Mouse (Mus musculus) midbrain, embryonic 13.5 days (tissue): Measurements from ENCODE around the gene Kat2a. TPM values are rescaled to one million over a fixed set of nuclear protein-coding genes. Genes with fewer than 3 reads are reported as not detected.

Experiments used
- polyA plus RNA-seq: library from polyadenylated mRNA; unstranded; fragments of >200 nt; fragmentation: Nextera tagmentation; extraction: Ambion mirVana; gene quantifications from 2 replicates; pipeline ENCODE4 v1.2.1, GENCODE M21; 2015

Gene Kat2a
- polyA plus RNA-seq, 1 experiment from 2014 or later = 47.7 TPM

Other genes starting within 250 kb of the Kat2a start
- gene Klhl11, start 239.7 kb downstream of the Kat2a start, polyA plus RNA-seq = 12.9 and 13.1 TPM in 2 replicates
- gene Acly, start 184.5 kb downstream of the Kat2a start, polyA plus RNA-seq = 272 and 273 TPM in 2 replicates
- gene Ttc25, start 166.9 kb downstream of the Kat2a start, polyA plus RNA-seq = 2.8 and 3.0 TPM in 2 replicates
- 21.5 and 23.6 TPM in 2 replicates for gene Cnp, start 137.6 kb downstream of the Kat2a start, polyA plus RNA-seq
- 118 and 122 TPM in 2 replicates for gene Nkiras2, start 93.2 kb downstream of the Kat2a start, polyA plus RNA-seq
- gene Dnajc7, start 92.3 kb downstream of the Kat2a start, polyA plus RNA-seq = 311 and 312 TPM in 2 replicates
- gene Zfp385c, start 20.0 kb downstream of the Kat2a start, polyA plus RNA-seq = 0.45 and 0.70 TPM in 2 replicates
- gene Dhx58, start 8.2 kb downstream of the Kat2a start, polyA plus RNA-seq = 2.5 and 2.6 TPM in 2 replicates
- gene Hspb9, start 1.4 kb upstream of the Kat2a start, polyA plus RNA-seq = 0.26 TPM in 1 of 2 replicates, not detected in the other
- gene Rab5c, start 25.8 kb upstream of the Kat2a start, polyA plus RNA-seq = 27.4 and 29.5 TPM in 2 replicates
- 8.4 and 8.5 TPM in 2 replicates for gene Kcnh4, start 47.5 kb upstream of the Kat2a start, polyA plus RNA-seq
- gene Hcrt, start 50.5 kb upstream of the Kat2a start, polyA plus RNA-seq = 0.30 TPM in 1 of 2 replicates, not detected in the other
- 2.9 and 4.0 TPM in 2 replicates for gene Ghdc, start 58.5 kb upstream of the Kat2a start, polyA plus RNA-seq
- gene Stat5b, start 138.3 kb upstream of the Kat2a start, polyA plus RNA-seq = 14.0 and 14.5 TPM in 2 replicates
- 1.3 and 1.7 TPM in 2 replicates for gene Stat5a, start 146.9 kb upstream of the Kat2a start, polyA plus RNA-seq
- 28.7 and 34.3 TPM in 2 replicates for gene Stat3, start 227.1 kb upstream of the Kat2a start, polyA plus RNA-seq